Mouse (Mus musculus) gastrocnemius, adult 8-10 months (tissue): ENCODE measurements around the gene Ifitm3. TPM values are rescaled to one million over a fixed set of nuclear protein-coding genes. Genes with fewer than 3 reads are reported as not detected.

Experiments used
- DNase-seq, 2 experiments: peaks; one replicate each; pipeline ENCODE4 v3.0.0; 2022; ENCODE audit warnings: low spot score in 2 of 2
- total RNA-seq, 4 experiments: library from RNA; stranded (reverse); gene quantifications; 2 replicates each; pipeline ENCODE4 v1.2.4; 2022

The Ifitm3 gene
- 10 to 100 TPM; 20.8 to 38.8 (median 27.1) TPM for total RNA-seq

DNA sequence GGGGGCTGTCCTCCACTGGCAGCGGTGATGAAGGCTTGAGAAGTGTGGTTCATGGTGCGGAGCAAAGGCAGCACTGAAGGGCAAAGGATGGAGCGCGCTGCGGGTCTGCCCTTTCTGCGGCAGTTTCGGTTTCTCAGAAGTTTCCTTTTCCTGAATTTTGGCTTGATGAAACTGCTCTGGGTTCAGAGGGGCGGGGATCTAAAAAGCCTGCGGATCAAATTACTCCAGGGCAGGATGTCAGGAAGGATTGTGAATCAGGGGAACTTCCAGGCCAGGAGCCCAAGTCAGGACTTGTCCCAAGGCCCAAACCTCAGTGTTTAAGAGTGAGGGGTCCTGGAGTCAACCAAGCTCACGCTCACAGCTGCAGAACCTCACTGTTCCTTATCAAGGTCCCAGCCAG lies at the start of gene Ifitm3:
Gene Ifitm3 (minus strand): TSS at position 178 of the 400 bp plus-strand sequence.
- peak; percentile 34 to 51 for DNase-seq

- no peak for DNase-seq
Observed at GRCm38 (mm10) chr7:141059929-141060328, 49.4 kb upstream of the Ifitm3 start.

GRCm38 (mm10) chr7:141058601-141059341 lies 48.2 kb upstream of the Ifitm3 start:
- no peak for DNase-seq

- no peak for DNase-seq
Observed at GRCm38 (mm10) chr7:141057541-141057940, 47.0 kb upstream of the Ifitm3 start.

GRCm38 (mm10) chr7:141056976-141057375 lies 46.4 kb upstream of the Ifitm3 start:
- DNase-seq, result no peak

- no peak for DNase-seq
Observed at GRCm38 (mm10) chr7:141055785-141056184, 45.2 kb upstream of the Ifitm3 start.

DNA sequence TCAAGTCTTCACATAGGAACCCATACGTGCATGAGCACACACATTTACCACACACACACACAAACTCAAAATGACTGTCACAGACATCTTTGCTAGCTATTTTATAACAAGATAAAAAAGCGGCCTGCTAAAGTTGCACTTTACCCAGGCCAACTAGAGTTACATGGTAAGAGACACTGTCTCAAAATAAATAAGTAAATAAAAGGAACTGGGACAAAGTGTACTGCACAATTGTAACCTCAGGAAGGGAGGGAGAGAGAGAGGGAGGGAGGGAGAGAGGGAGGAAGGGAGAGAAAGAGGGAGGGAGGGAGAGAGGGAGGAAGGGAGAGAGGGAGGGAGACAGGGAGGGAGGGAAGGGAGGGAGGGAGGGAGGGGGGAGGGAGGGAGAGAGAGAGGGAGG lies 41.9 kb upstream of the Ifitm3 start:
- no peak for DNase-seq

- no peak for DNase-seq
Observed at GRCm38 (mm10) chr7:141052016-141052415, 41.4 kb upstream of the Ifitm3 start.

GRCm38 (mm10) chr7:141051060-141051685 lies 40.6 kb upstream of the Ifitm3 start:
- DNase-seq, result no peak

DNA sequence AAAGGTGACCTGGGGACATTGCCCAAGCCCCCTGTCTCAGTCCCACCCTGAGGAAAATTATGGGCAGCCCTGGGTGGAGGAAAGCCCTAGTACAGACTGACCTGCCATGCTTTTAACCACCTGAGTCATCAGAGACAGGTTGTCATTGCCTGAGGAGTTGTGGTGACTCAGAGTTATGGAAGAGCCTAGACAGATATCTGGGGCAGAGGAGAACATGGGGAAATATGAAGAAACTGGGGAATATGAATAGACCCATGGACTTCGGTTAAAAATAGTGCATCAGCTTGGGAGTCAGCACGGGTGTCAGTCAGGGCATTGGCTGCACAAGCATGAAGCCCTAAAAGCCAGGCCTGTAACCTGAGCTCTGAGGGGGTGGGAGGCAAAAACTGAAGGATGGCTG lies 38.8 kb upstream of the Ifitm3 start:
- DNase-seq, result no peak

DNA sequence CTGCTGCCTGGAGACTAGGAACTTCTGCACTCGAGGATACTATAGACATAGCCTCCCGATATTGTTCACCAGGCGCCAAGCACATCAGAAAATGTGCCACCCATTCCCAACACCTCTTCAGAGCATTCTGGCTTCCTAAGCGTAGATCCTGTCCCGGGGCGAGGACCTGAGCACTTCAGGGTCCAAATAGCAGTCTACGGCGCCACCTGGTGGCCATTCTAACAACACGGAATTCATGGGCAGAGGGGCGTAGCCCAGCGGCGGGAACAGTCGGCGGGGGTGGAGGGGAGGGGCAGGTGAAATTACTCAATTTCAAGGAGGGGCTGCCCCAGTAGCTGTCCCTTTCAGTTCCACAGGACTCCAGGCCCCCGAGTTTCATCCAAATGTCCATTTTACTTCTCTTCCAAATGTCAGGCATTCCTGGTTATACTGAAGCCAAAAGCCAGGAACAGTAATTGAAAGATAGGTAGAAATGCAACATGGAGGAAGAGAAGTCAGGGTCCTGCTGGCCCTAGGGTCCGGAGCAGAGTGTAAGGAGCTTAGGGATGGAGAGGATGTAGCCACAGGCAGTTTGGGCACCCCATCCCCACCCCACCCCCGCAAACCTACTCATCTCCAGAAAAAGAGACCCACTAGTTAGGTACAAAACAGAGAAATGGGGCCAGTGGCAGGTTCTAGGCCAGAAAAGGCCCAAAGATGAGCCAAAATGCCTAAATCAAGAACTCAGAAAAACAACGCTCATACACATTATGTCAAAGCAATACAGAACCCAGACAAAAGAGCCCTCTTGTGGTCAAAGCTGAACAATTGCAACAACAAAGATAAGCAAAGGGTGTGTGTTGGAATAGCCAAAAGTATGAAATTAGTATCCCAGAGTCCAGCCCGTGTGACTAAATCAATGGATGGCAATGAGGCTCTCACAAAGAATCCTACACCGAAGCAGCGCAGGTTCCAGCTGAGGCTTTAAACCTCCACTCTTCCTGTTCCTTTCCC lies 38.0 kb upstream of the Ifitm3 start:
- DNase-seq, result peak; percentile 80 to 87

GRCm38 (mm10) chr7:141047581-141048225 lies 37.1 kb upstream of the Ifitm3 start:
- DNase-seq, result peak; percentile 66 to 81

- peak; percentile 28 to 39 for DNase-seq
Observed at GRCm38 (mm10) chr7:141046931-141047580, 36.5 kb upstream of the Ifitm3 start.

GRCm38 (mm10) chr7:141042539-141042938 lies 32.0 kb upstream of the Ifitm3 start:
- no peak for DNase-seq

GRCm38 (mm10) chr7:141041661-141042060 lies 31.1 kb upstream of the Ifitm3 start:
- peak; percentile 64 to 71 for DNase-seq

- DNase-seq, result no peak
Observed at GRCm38 (mm10) chr7:141040867-141041606, 30.5 kb upstream of the Ifitm3 start.

GRCm38 (mm10) chr7:141039386-141040107 lies 29.0 kb upstream of the Ifitm3 start:
- DNase-seq, result no peak

DNA sequence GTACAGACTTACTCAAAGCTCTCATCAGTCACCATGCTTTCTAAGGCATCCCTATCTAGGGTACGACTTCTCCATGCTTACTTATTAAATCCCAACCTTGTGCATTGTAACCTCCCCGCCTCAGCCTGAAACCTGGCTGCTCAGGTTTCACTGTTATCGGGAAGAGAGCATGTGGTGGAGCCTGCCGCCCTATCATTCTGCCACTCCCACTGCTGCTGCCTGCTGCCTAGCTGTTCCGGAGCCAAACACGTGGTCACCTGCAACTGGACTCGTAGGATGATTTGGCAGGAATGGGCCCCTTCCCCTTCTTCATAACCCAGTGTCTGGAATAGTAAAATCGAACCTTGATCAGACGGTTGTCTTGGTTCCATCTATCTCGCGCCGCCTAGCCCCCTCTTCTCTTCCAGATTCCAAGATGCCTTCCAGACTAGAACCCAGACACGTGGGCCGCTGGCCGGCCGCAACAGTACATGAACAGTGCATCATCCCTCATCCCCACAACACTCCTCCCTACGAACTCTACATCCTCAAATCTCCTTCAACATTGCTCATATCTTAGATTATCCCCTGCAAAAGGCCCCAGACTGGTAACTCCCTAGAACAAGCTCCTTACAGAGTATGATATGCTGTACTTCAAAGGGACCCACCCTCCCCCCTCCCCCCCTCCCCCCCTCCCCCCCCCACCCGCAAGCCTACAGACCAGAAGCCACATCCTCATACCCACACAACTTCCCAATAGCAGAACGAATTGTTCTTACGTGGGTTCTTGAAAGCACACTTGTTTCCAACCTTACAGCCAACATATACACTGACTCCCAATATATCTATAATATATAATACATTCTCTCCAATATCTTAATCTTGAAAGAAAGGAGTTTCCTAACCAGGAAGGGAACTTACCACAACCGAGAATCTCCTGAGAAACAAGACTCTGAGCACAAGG lies 27.8 kb upstream of the Ifitm3 start:
- DNase-seq, result no peak
